Mouse (Mus musculus) 3T3-L1 (cell line): ENCODE measurements around the gene Thap4.

ENCODE experiments used
- DNase-seq: peaks from one replicate; pipeline ENCODE4 v3.0.0-alpha.2; 2015; ENCODE audit warnings: low read depth, low spot score

Gene Thap4

GRCm38 (mm10) chr1:93746179-93746578 is 8.5 kb downstream of the Thap4 start:
- DNase-seq = no peak

GRCm38 (mm10) chr1:93742910-93743309 is 11.8 kb downstream of the Thap4 start:
- no peak for DNase-seq

GRCm38 (mm10) chr1:93741987-93742386 is 12.7 kb downstream of the Thap4 start:
- no peak for DNase-seq

GRCm38 (mm10) chr1:93740671-93741070 is 14.0 kb downstream of the Thap4 start:
- DNase-seq = no peak

- no peak for DNase-seq
These were observed 17.0 kb downstream of the Thap4 start for GRCm38 (mm10) chr1:93737711-93738110.

GRCm38 (mm10) chr1:93735859-93736258 is 18.8 kb downstream of the Thap4 start:
- DNase-seq = no peak

GRCm38 (mm10) chr1:93731880-93732281 is 22.8 kb downstream of the Thap4 start:
- DNase-seq = no peak

GRCm38 (mm10) chr1:93731103-93731502 is 23.6 kb downstream of the Thap4 start:
- no peak for DNase-seq

GRCm38 (mm10) chr1:93726974-93727373 is 27.7 kb downstream of the Thap4 start:
- peak; percentile 66 for DNase-seq

GRCm38 (mm10) chr1:93726116-93726515 is 28.5 kb downstream of the Thap4 start:
- DNase-seq = peak; percentile 82

- DNase-seq = peak; percentile 33
These were observed 29.0 kb downstream of the Thap4 start for GRCm38 (mm10) chr1:93725665-93726064.

GRCm38 (mm10) chr1:93724623-93725022 is 30.0 kb downstream of the Thap4 start:
- DNase-seq = no peak

- DNase-seq = no peak
These were observed 33.1 kb downstream of the Thap4 start for GRCm38 (mm10) chr1:93721557-93721956.

- DNase-seq = no peak
These were observed 38.5 kb downstream of the Thap4 start for GRCm38 (mm10) chr1:93716166-93716565.

- no peak for DNase-seq
These were observed 49.3 kb downstream of the Thap4 start for GRCm38 (mm10) chr1:93705389-93705788.

- no peak for DNase-seq
These were observed 50.3 kb downstream of the Thap4 start for GRCm38 (mm10) chr1:93704341-93704740.

GRCm38 (mm10) chr1:93703472-93704048 is 51.1 kb downstream of the Thap4 start:
- no peak for DNase-seq

- no peak for DNase-seq
These were observed 52.6 kb downstream of the Thap4 start for GRCm38 (mm10) chr1:93702106-93702505.

- DNase-seq = no peak
These were observed 55.5 kb downstream of the Thap4 start for GRCm38 (mm10) chr1:93699159-93699558.

GRCm38 (mm10) chr1:93697317-93697716 is 57.3 kb downstream of the Thap4 start:
- no peak for DNase-seq

GRCm38 (mm10) chr1:93694966-93695365 is 59.7 kb downstream of the Thap4 start:
- DNase-seq = no peak

GRCm38 (mm10) chr1:93693943-93694342 is 60.7 kb downstream of the Thap4 start:
- DNase-seq = no peak

GRCm38 (mm10) chr1:93693502-93693901 is 61.2 kb downstream of the Thap4 start:
- no peak for DNase-seq

- DNase-seq = no peak
These were observed 61.9 kb downstream of the Thap4 start for GRCm38 (mm10) chr1:93692773-93693172.
